Mouse (Mus musculus) kidney, adult 11 months (tissue): ENCODE results near the gene Sema4f.

ENCODE experiments used
- DNase-seq: peaks from one replicate; pipeline ENCODE4 v3.0.0; 2022

Gene Sema4f

GRCm38 (mm10) chr6:82939167-82939912 lies at the start of gene Sema4f:
TSS of gene Sema4f (minus strand) at chr6:82939769.
- DNase-seq = peak; percentile 7

GRCm38 (mm10) chr6:82987411-82987971 lies 47.9 kb upstream of the Sema4f start:
- DNase-seq = no peak

GRCm38 (mm10) chr6:82971031-82971430 lies 31.5 kb upstream of the Sema4f start:
- peak; percentile 8 for DNase-seq

GRCm38 (mm10) chr6:82969249-82970084 lies 29.9 kb upstream of the Sema4f start:
- no peak for DNase-seq

- DNase-seq = no peak
Observed at GRCm38 (mm10) chr6:82961664-82962063, 22.1 kb upstream of the Sema4f start.

- no peak for DNase-seq
Observed at GRCm38 (mm10) chr6:82956553-82957251, 17.1 kb upstream of the Sema4f start.

- DNase-seq = no peak
Observed at GRCm38 (mm10) chr6:82946651-82947050, 7.1 kb upstream of the Sema4f start, which contains the start of gene M1ap. TSS of gene M1ap (plus strand) at chr6:82946902.

GRCm38 (mm10) chr6:82945750-82946149 lies 6.2 kb upstream of the Sema4f start:
- DNase-seq = no peak

GRCm38 (mm10) chr6:82940765-82941164 lies 1.2 kb upstream of the Sema4f start:
- DNase-seq = no peak

GRCm38 (mm10) chr6:82934616-82935230 lies 4.8 kb downstream of the Sema4f start:
- DNase-seq = no peak

- no peak for DNase-seq
Observed at GRCm38 (mm10) chr6:82927617-82928016, 12.0 kb downstream of the Sema4f start.

GRCm38 (mm10) chr6:82926528-82926927 lies 13.0 kb downstream of the Sema4f start:
- no peak for DNase-seq

GRCm38 (mm10) chr6:82926106-82926505 lies 13.5 kb downstream of the Sema4f start:
- DNase-seq = no peak

- DNase-seq = no peak
Observed at GRCm38 (mm10) chr6:82925005-82925404, 14.6 kb downstream of the Sema4f start.

- no peak for DNase-seq
Observed at GRCm38 (mm10) chr6:82921426-82922224, 17.9 kb downstream of the Sema4f start.

- no peak for DNase-seq
Observed at GRCm38 (mm10) chr6:82919520-82919919, 20.0 kb downstream of the Sema4f start.

GRCm38 (mm10) chr6:82918371-82918770 lies 21.2 kb downstream of the Sema4f start:
- DNase-seq = no peak

- DNase-seq = peak; percentile 9
Observed at GRCm38 (mm10) chr6:82917778-82918129, 21.8 kb downstream of the Sema4f start.

GRCm38 (mm10) chr6:82917076-82917777 lies 22.3 kb downstream of the Sema4f start:
- DNase-seq = no peak

- no peak for DNase-seq
Observed at GRCm38 (mm10) chr6:82916459-82916858, 23.1 kb downstream of the Sema4f start.

- no peak for DNase-seq
Observed at GRCm38 (mm10) chr6:82915889-82916288, 23.7 kb downstream of the Sema4f start.
